Mouse (Mus musculus) midbrain, embryonic 14.5 days (tissue): ENCODE measurements around the gene Enpp7. TPM values are rescaled to one million over a fixed set of nuclear protein-coding genes. Genes with fewer than 3 reads are reported as not detected.
A peak's percentile ranks its signal among the peaks of the same experiment; 100 is the strongest.

ENCODE experiments used
- ATAC-seq: fragments of 200-750 bp; cut with Nextera tagmentation; 2 replicates; pipeline ENCODE4 v1.8.0; 2017; ENCODE audit warnings: moderate number of reproducible peaks, moderate library complexity; ENCODE audit not compliant: low FRiP score, low TSS enrichment
- DNase-seq: peaks from one replicate; pipeline ENCODE4 v3.0.0-alpha.2; 2015
- H3K27ac ChIP-seq: fragments of 300-500 bp; sonication (generic); replicated peaks from 2 replicates; pipeline ENCODE4 v1.5.1; 2014; ENCODE audit warnings: mild to moderate bottlenecking, low read depth, low read length, moderate library complexity
- H3K27me3 ChIP-seq: fragments of 300-500 bp; sonication (generic); 2 replicates; pipeline ENCODE4 v1.6.1; 2014; ENCODE audit warnings: low read length, control low read depth, mixed read lengths; ENCODE audit not compliant: control insufficient read depth, insufficient read depth
- H3K36me3 ChIP-seq: fragments of 300-500 bp; sonication (generic); 2 replicates; pipeline ENCODE4 v1.6.1; 2014; ENCODE audit warnings: low read length, control low read depth; ENCODE audit not compliant: control insufficient read depth, insufficient read depth
- H3K4me1 ChIP-seq: fragments of 300-500 bp; sonication (generic); 2 replicates; pipeline ENCODE4 v1.6.1; 2014; ENCODE audit warnings: mild to moderate bottlenecking, antibody characterized with exemption, low read length, control low read depth; ENCODE audit not compliant: control insufficient read depth, insufficient read depth
- H3K4me2 ChIP-seq: fragments of 300-500 bp; sonication (generic); 2 replicates; pipeline ENCODE4 v1.6.1; 2014; ENCODE audit warnings: mild to moderate bottlenecking, low read length, moderate library complexity
- H3K4me3 ChIP-seq: fragments of 300-500 bp; sonication (generic); replicated peaks from 2 replicates; pipeline ENCODE4 v1.5.1; 2014; ENCODE audit warnings: low read depth, low read length
- H3K9ac ChIP-seq: fragments of 300-500 bp; sonication (generic); replicated peaks from 2 replicates; pipeline ENCODE4 v1.6.1; 2014; ENCODE audit warnings: mild to moderate bottlenecking, low read length, moderate library complexity
- H3K9me3 ChIP-seq: fragments of 300-500 bp; sonication (generic); 2 replicates; pipeline ENCODE4 v1.6.1; 2016; ENCODE audit warnings: low read length, control low read depth, mixed read lengths; ENCODE audit not compliant: control insufficient read depth
- WGBS: fragments of 180-500 bp; shearing (Covaris S2); extraction: QIAGEN DNeasy Blood & Tissue Kit; methylation state at CpG from one replicate; pipeline ENCODE4 v1.1.7; 2014; 5-methylcytosine and 5-hydroxymethylcytosine counted together
- polyA plus RNA-seq: library from polyadenylated mRNA; unstranded; fragments of >200 nt; fragmentation: Nextera tagmentation; extraction: Ambion mirVana; gene quantifications from 2 replicates; pipeline ENCODE4 v1.2.1, GENCODE M21; 2014

Gene Enpp7
- polyA plus RNA-seq, 1 experiment from 2014 or later: not detected

DNA sequence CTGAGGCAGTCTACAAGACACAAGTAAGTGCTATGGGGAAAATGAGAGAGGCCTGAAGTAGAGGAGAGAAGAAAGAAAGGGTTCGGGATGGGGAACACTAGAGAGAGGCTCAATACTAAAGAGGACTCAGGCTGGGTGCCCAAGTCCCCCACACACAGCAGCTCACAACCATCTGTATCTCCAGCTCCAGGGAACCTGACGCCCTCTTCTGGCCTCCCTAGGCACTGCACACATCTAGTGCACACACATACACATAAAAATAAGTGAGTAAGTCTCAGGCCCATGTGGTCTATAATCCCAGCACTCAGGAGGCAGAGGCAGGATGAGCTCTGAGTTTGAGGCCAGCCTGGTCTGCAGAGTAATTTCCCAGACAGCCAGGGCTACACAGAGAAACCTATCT, 12.9 kb downstream of the Enpp7 start:
- no peaks in the 10 kb centered on the region for H3K36me3 ChIP-seq
- H3K9ac ChIP-seq: no peak overlapping the region
- peaks cover 15% of the 10 kb centered on the region for H3K4me1 ChIP-seq
- 71% methylated on average over 2 of the region's 2 CpGs for WGBS
- no peaks in the 10 kb centered on the region for H3K9me3 ChIP-seq
- H3K4me3 ChIP-seq: no peak overlapping the region
- H3K27ac ChIP-seq: no peak overlapping the region
- H3K27me3 ChIP-seq: no peaks in the 10 kb centered on the region
- DNase-seq: no peak
- ATAC-seq: no peak
- no peak overlapping the region for H3K4me2 ChIP-seq

DNA sequence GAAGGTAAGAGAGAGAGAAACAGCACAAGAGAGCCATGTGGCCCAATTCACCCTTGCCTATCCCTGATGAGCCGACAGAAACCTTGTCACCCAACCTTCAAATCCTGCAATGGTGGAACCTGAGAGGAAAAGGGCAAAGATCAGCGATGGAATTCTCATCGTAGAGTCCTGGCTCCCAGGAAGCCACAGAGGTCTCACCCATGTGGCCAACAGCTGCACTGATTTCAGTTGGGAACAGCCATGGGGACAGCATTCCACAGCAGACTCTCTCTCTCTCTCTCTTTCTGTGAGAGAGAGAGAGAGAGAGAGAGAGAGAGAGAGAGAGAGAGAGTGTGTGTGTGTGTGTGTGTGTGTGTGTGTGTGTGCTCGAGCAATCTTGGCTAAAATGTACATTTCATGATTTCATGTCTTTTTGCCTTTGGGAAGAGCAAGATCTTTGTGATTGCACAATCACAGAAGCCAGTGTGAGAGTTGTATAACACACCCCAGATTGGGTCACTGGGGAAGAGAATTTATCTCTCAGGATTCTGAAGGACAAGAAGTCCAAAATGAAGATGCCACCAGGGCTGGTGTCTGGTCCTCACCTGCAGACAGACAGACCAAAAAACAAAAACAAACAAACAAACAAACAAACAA, 13.6 kb downstream of the Enpp7 start:
- Histone ChIP-seq H3K9me3 (no peaks in the 10 kb centered on the region), H3K27me3 (no peaks in the 10 kb centered on the region), H3K27ac (no peak overlapping the region), H3K4me3 (no peak overlapping the region), H3K9ac (no peak overlapping the region), H3K4me2 (no peak overlapping the region), H3K4me1 (peaks cover 15% of the 10 kb centered on the region), H3K36me3 (no peaks in the 10 kb centered on the region)
- DNase-seq (no peak), ATAC-seq (no peak)
- 73% methylated on average over 4 of the region's 4 CpGs for WGBS

DNA sequence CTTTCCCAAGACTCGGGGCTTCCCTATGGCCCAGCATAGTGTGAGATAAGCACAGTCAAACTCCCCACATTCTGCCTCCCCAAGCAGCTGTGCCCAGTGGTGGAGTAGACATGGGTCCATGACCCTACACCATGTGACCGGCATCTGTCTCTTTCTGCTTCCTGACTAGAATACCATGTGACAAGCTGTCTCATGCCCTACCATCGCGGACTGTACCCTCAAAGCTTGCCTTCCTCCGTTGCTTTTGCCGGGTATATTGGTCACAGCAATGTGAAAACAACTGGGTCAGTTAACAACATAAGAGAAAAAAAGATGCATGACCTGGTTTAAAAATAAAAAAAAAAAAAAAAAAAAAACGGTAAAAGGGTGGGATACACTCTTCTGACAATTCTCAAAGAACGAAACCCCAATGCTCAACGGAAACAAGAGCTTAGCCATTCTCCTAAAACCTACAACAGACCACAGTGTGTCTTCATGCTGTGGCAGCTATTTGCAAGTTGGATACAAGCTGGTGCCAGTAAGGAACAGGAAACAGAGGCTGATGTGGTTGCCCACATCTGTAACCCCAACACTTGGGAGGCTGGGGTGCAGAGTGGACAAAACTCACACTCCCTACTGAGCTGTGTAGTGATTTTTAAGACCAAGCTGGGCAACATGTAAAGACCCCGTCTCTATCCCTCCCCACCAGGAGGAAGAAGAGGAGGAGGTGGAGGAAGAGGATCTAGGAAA, 17.7 kb downstream of the Enpp7 start:
- DNase-seq: no peak
- Histone ChIP-seq H3K4me3 (no peak overlapping the region), H3K9ac (no peak overlapping the region), H3K27me3 (no peaks in the 10 kb centered on the region), H3K4me2 (no peak overlapping the region), H3K36me3 (no peaks in the 10 kb centered on the region), H3K27ac (no peak overlapping the region), H3K9me3 (no peaks in the 10 kb centered on the region), H3K4me1 (no peaks in the 10 kb centered on the region)
- ATAC-seq: no peak
- WGBS: 91% methylated on average over 10 of the region's 10 CpGs

DNA sequence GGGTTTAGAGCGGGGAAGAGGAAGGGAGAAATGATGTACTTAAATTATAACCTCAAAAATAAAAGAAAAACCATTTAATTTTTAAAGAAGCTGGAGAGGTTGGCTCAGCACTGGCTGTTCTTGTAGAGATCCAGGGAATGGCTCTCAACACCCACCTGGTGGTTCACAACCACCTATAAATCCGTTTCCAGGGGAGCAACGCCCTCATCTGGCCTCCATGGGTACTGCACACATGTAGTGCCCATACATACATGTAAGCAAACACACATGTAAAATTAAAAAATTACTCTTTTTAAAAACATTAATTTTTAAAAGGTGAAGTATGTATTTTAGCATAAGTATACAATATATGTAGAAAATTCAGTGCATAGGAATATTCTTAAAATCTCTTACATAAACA, 18.5 kb downstream of the Enpp7 start:
- Histone ChIP-seq H3K36me3 (no peaks in the 10 kb centered on the region), H3K4me1 (no peaks in the 10 kb centered on the region), H3K9ac (no peak overlapping the region), H3K4me2 (no peak overlapping the region), H3K27me3 (no peaks in the 10 kb centered on the region), H3K9me3 (no peaks in the 10 kb centered on the region), H3K4me3 (no peak overlapping the region), H3K27ac (no peak overlapping the region)
- 71% methylated on average over 3 of the region's 3 CpGs for WGBS
- no peak for DNase-seq
- ATAC-seq: no peak

DNA sequence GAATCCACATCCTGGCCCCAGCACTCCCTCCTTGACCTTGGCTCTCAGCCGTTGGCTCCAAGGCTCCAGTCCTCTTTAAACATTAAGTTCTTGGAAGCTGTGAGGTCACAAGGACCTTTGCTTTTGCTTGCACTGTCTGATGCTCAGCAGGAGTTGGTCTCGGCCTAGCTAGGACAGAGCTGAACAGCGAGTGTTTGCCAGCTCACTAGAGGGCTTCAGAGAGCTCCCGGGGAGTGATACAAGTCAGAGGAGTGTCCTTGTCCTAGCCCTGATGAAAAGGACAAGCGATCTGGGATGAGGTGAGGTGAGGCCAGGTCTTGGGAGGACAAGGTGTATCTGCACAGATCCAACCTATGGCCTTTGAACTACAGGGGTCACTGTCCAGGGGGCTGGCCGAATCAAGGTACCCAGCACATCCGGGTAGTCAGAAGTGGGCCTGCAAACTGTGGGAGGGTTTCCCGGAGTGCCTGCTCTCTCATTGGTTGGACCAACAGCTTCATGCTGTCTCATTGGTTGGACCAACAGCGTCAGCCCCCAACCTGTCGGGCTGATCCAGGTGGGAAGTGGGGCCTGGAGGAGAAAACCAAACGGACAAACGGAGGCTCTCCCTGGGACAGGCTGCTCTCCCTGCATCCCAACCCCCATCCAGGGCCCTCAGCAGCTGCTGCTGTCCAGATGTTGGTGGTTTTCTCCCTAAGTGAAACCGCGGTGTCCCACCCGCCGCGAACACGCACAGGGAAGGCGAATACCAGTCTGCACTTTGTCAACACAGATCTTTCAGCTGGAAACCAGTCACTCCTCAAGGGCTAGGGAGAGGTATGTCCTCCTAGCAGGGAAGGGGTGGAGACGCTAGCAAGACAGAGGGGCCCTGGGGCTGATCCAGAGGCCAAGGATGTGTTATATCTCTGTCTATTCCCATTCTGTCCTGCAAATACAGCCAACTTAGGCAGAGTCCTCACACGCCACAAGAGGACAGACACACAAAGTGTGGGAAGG, 19.8 kb downstream of the Enpp7 start:
- Histone ChIP-seq H3K27me3 (no peaks in the 10 kb centered on the region), H3K4me3 (peak overlapping the region; percentile 18; the same call in 1 of the 2 replicates), H3K4me1 (no peaks in the 10 kb centered on the region), H3K9ac (peak overlapping the region; percentile 21; the same call in 1 of the 2 replicates), H3K36me3 (no peaks in the 10 kb centered on the region), H3K9me3 (no peaks in the 10 kb centered on the region), H3K4me2 (peak overlapping the region; percentile 42), H3K27ac (no peak overlapping the region)
- peak; percentile 61 for DNase-seq
- WGBS: 24% methylated on average over 21 of the region's 21 CpGs
- ATAC-seq: no peak

DNA sequence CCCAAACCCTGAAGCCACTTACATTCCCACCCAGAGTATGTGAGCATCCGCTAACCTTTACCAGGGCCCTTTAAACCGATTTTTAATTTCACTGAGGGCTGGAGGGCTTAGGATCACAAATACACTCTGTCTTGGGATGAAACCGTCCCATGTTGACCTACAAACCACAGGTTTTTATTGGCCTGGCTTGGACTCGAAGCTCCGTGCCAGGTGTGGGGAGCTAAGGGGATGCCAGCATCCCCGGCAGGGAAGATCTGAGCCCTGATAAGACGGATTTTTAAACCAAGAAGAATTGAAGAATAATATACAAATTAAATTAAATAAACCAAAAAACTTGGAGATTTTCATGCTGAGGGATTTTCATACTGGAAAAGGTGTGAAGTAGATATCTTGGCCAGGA, 26.5 kb downstream of the Enpp7 start:
- Histone ChIP-seq H3K27ac (no peak overlapping the region), H3K9ac (no peak overlapping the region)
- whole genome bisulfite sequencing: 86% methylated on average over 7 of the region's 7 CpGs

DNA sequence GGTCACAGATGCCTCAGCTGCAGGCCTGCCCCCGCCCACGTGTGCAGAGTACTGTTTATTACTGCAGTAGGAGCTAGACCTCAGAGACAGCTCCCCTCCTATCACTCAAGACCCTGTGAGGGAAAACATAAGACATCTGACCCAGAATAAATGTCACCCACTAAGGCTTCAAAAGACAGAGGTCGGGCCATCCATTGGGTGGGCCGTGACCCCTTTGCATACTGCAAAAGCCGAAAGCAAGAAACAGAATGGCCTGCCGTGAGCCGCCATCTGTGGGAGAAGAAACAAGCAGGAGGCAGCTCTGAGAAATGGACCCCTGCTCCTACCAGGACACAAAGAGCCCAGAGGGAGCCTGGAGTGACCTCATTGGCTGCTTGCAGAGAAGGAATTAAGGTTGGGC, 29.5 kb downstream of the Enpp7 start:
- Histone ChIP-seq H3K4me1 (no peaks in the 10 kb centered on the region), H3K27me3 (peaks cover 3% of the 10 kb centered on the region; the same call in 1 of the 2 replicates), H3K27ac (no peak overlapping the region), H3K9ac (no peak overlapping the region), H3K4me3 (no peak overlapping the region), H3K36me3 (no peaks in the 10 kb centered on the region), H3K9me3 (no peaks in the 10 kb centered on the region), H3K4me2 (no peak overlapping the region)
- 53% methylated on average over 7 of the region's 7 CpGs for WGBS
- DNase-seq (no peak), ATAC-seq (no peak)

More for the DNA sequence above, 26.5 kb downstream of the Enpp7 start:
- no peak for ATAC-seq
- DNase-seq: no peak
- Histone ChIP-seq H3K9me3 (no peaks in the 10 kb centered on the region), H3K36me3 (no peaks in the 10 kb centered on the region), H3K27me3 (no peaks in the 10 kb centered on the region), H3K4me2 (no peak overlapping the region), H3K4me1 (no peaks in the 10 kb centered on the region), H3K4me3 (no peak overlapping the region)

DNA sequence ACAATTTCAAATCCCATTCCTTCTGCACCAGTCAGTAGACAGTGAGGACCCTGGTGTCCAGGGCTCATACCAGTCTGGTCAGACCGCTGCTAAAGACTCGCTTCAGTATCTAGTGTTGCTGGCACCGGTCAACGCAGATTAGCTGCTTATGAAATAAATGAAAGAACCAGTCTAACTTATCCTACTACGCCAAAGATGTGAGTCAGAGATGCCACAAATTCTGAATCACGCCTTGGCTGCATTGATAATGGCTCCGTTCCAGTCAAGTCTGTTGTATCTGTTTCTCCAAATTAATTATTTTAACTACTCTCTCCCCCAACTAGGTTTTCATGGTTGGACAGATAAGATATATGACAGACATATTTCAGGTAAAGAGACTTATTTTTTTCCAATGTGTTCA, 33.2 kb downstream of the Enpp7 start:
- WGBS: 95% methylated on average over 7 of the region's 7 CpGs

More for the DNA sequence above, 33.2 kb downstream of the Enpp7 start:
- H3K36me3 ChIP-seq: peaks cover 1% of the 10 kb centered on the region; the same call in 1 of the 2 replicates
- ATAC-seq (no peak), DNase-seq (no peak)
- no peaks in the 10 kb centered on the region for H3K9me3 ChIP-seq
- no peak overlapping the region for H3K9ac ChIP-seq
- no peak overlapping the region for H3K4me3 ChIP-seq
- H3K4me1 ChIP-seq: peaks cover 25% of the 10 kb centered on the region
- peaks cover 3% of the 10 kb centered on the region; the same call in 1 of the 2 replicates for H3K27me3 ChIP-seq
- no peak overlapping the region for H3K4me2 ChIP-seq
- H3K27ac ChIP-seq: no peak overlapping the region
